Mouse (Mus musculus): ENCODE measurements around the gene Tex26. TPM values are rescaled to one million over a fixed set of nuclear protein-coding genes. Genes with fewer than 3 reads are reported as not detected.

Gene Tex26
- polyA plus RNA-seq, 1 experiment from 2014 or later: 0.14 TPM

- DNase-seq (ENCODE audit: low spot score): no peak
- Histone ChIP-seq H3K4me3 (replicated peaks; ENCODE audit: low read depth, low read length) (no peak overlapping the region), H3K9ac (ENCODE audit: low read depth, low read length) (no peak overlapping the region), H3K9me3 (replicated peaks; ENCODE audit: low read length) (no peaks in the 10 kb centered on the region), H3K27me3 (ENCODE audit: insufficient read depth, low read length) (no peaks in the 10 kb centered on the region), H3K4me2 (ENCODE audit: low read length) (no peak overlapping the region), H3K4me1 (replicated peaks; ENCODE audit: insufficient read depth, low read length) (0 out of 2 replicates have a peak, but pooled peaks cover 2% of the 10 kb centered on the region), H3K27ac (no peak overlapping the region), H3K36me3 (ENCODE audit: insufficient read depth, low read length) (no peaks in the 10 kb centered on the region)
- TF ChIP-seq CTCF (IDR thresholded peaks at IDR 0.05; ENCODE audit: low read depth): no peak
- no peak for ATAC-seq (replicated peaks; ENCODE audit: low FRiP score, low read depth)
- 71% methylated on average over 4 of the region's 4 CpGs for WGBS
Measured at GRCm38 (mm10) chr5:149429541-149429940, 9.9 kb upstream of the Tex26 start.

- Histone ChIP-seq H3K4me3 (replicated peaks; ENCODE audit: low read depth, low read length) (no peak overlapping the region), H3K36me3 (ENCODE audit: insufficient read depth, low read length) (no peaks in the 10 kb centered on the region), H3K9ac (ENCODE audit: low read depth, low read length) (no peak overlapping the region), H3K4me2 (ENCODE audit: low read length) (no peak overlapping the region), H3K4me1 (replicated peaks; ENCODE audit: insufficient read depth, low read length) (0 out of 2 replicates have a peak, but pooled peaks cover 2% of the 10 kb centered on the region), H3K27me3 (ENCODE audit: insufficient read depth, low read length) (no peaks in the 10 kb centered on the region), H3K27ac (no peak overlapping the region), H3K9me3 (replicated peaks; ENCODE audit: low read length) (no peaks in the 10 kb centered on the region)
- no peak for DNase-seq (ENCODE audit: low spot score)
- no peak for ATAC-seq (replicated peaks; ENCODE audit: low FRiP score, low read depth)
- 81% methylated on average over 3 of the region's 3 CpGs for WGBS
- no peak for TF ChIP-seq CTCF (IDR thresholded peaks at IDR 0.05; ENCODE audit: low read depth)
Measured at GRCm38 (mm10) chr5:149430943-149431342, 8.5 kb upstream of the Tex26 start.

- Histone ChIP-seq H3K4me1 (replicated peaks; ENCODE audit: insufficient read depth, low read length) (0 out of 2 replicates have a peak, but pooled peaks cover 2% of the 10 kb centered on the region), H3K9ac (ENCODE audit: low read depth, low read length) (no peak overlapping the region), H3K27ac (no peak overlapping the region), H3K4me3 (replicated peaks; ENCODE audit: low read depth, low read length) (no peak overlapping the region), H3K36me3 (ENCODE audit: insufficient read depth, low read length) (no peaks in the 10 kb centered on the region), H3K27me3 (ENCODE audit: insufficient read depth, low read length) (no peaks in the 10 kb centered on the region), H3K4me2 (ENCODE audit: low read length) (no peak overlapping the region), H3K9me3 (replicated peaks; ENCODE audit: low read length) (no peaks in the 10 kb centered on the region)
- DNase-seq (ENCODE audit: low spot score) (no peak), ATAC-seq (replicated peaks; ENCODE audit: low FRiP score, low read depth) (no peak)
- TF ChIP-seq CTCF (IDR thresholded peaks at IDR 0.05; ENCODE audit: low read depth): no peak
- 52% methylated on average over 7 of the region's 7 CpGs for WGBS
Measured at GRCm38 (mm10) chr5:149433618-149434017, 5.8 kb upstream of the Tex26 start.

- no peaks in the 10 kb centered on the region for H3K4me1 ChIP-seq (replicated peaks; ENCODE audit: insufficient read depth, low read length)
- no peak overlapping the region for H3K27ac ChIP-seq
- WGBS: 20% methylated on average over 9 of the region's 9 CpGs
- H3K9me3 ChIP-seq (replicated peaks; ENCODE audit: low read length): no peaks in the 10 kb centered on the region
- no peak overlapping the region for H3K9ac ChIP-seq (ENCODE audit: low read depth, low read length)
- no peak for TF ChIP-seq CTCF (IDR thresholded peaks at IDR 0.05; ENCODE audit: low read depth)
- H3K36me3 ChIP-seq (ENCODE audit: insufficient read depth, low read length): no peaks in the 10 kb centered on the region
- DNase-seq (ENCODE audit: low spot score) (no peak), ATAC-seq (replicated peaks; ENCODE audit: low FRiP score, low read depth) (no peak; the same call in 1 of the 2 replicates)
- H3K27me3 ChIP-seq (ENCODE audit: insufficient read depth, low read length): no peaks in the 10 kb centered on the region
- H3K4me2 ChIP-seq (ENCODE audit: low read length): no peak overlapping the region
- no peak overlapping the region for H3K4me3 ChIP-seq (replicated peaks; ENCODE audit: low read depth, low read length)
Measured at GRCm38 (mm10) chr5:149434141-149434690, 5.2 kb upstream of the Tex26 start.

DNA sequence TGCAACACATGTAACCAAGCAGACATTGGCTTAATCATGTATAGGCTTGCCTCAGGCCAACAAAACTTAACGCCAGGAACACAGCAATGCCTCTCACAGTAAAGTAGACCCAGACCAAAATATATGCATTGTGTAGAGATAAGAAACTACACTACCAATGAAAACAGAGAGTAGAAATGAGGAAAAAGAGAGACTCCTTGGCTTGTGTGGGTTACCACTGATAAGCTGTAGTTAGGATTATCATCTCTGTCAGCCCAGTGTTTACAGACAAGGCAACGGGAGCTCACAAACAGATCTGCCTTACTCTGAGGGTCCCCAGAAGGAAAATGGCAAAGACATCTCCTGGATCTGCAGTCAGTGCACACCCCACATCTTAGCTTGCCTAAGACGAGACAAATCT is 2.9 kb upstream of the Tex26 start:
- Histone ChIP-seq H3K9me3 (replicated peaks; ENCODE audit: low read length) (no peaks in the 10 kb centered on the region), H3K4me3 (replicated peaks; ENCODE audit: low read depth, low read length) (no peak overlapping the region), H3K4me1 (replicated peaks; ENCODE audit: insufficient read depth, low read length) (no peaks in the 10 kb centered on the region), H3K4me2 (ENCODE audit: low read length) (no peak overlapping the region), H3K27ac (no peak overlapping the region), H3K9ac (ENCODE audit: low read depth, low read length) (no peak overlapping the region), H3K36me3 (ENCODE audit: insufficient read depth, low read length) (no peaks in the 10 kb centered on the region), H3K27me3 (ENCODE audit: insufficient read depth, low read length) (no peaks in the 10 kb centered on the region)
- DNase-seq (ENCODE audit: low spot score): no peak
- WGBS: 78% methylated on average over 3 of the region's 3 CpGs
- TF ChIP-seq CTCF (IDR thresholded peaks at IDR 0.05; ENCODE audit: low read depth): no peak
- ATAC-seq (replicated peaks; ENCODE audit: low FRiP score, low read depth): no peak

DNA sequence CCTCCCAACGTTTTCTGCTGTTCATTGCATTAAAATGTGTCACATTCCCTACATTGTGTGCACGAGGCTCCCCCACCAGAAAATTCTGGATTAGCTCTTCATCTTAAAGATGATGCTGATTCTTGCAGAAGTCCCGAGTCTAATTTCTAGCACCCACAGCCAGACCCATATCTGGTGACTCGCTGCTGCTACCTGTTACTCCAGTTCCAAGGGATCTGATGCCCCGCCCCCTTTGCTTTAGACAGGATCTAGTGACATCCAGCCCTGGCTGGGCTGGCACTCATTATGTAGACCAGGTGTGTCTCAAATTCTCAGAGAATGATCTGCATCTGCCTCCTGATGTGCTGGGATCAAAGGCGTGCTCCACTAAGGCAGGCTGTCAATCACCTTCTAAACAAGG is 2.3 kb upstream of the Tex26 start:
- no peak for ATAC-seq (replicated peaks; ENCODE audit: low FRiP score, low read depth)
- 72% methylated on average over 6 of the region's 6 CpGs for WGBS
- no peak overlapping the region for H3K9ac ChIP-seq (ENCODE audit: low read depth, low read length)
- H3K27ac ChIP-seq: no peak overlapping the region
- no peaks in the 10 kb centered on the region for H3K36me3 ChIP-seq (ENCODE audit: insufficient read depth, low read length)
- H3K27me3 ChIP-seq (ENCODE audit: insufficient read depth, low read length): no peaks in the 10 kb centered on the region
- TF ChIP-seq CTCF (IDR thresholded peaks at IDR 0.05; ENCODE audit: low read depth): no peak
- DNase-seq (ENCODE audit: low spot score): no peak
- no peaks in the 10 kb centered on the region for H3K9me3 ChIP-seq (replicated peaks; ENCODE audit: low read length)
- H3K4me2 ChIP-seq (ENCODE audit: low read length): no peak overlapping the region
- H3K4me1 ChIP-seq (replicated peaks; ENCODE audit: insufficient read depth, low read length): no peaks in the 10 kb centered on the region
- H3K4me3 ChIP-seq (replicated peaks; ENCODE audit: low read depth, low read length): no peak overlapping the region

GRCm38 (mm10) chr5:149440180-149440573 is 717 bp downstream of the Tex26 start:
- no peaks in the 10 kb centered on the region for H3K27me3 ChIP-seq (ENCODE audit: insufficient read depth, low read length)
- peak overlapping the region; percentile 32 for H3K9ac ChIP-seq (ENCODE audit: low read depth, low read length)
- peak; percentile 42 for DNase-seq (ENCODE audit: low spot score)
- H3K4me3 ChIP-seq (replicated peaks; ENCODE audit: low read depth, low read length): peak overlapping the region; percentile 39
- under 1% methylated on average over 18 of the region's 18 CpGs for WGBS
- ATAC-seq (replicated peaks; ENCODE audit: low FRiP score, low read depth): peak; percentile 62; the same call in 1 of the 2 replicates
- H3K36me3 ChIP-seq (ENCODE audit: insufficient read depth, low read length): no peaks in the 10 kb centered on the region
- TF ChIP-seq CTCF (IDR thresholded peaks at IDR 0.05; ENCODE audit: low read depth): no peak
- H3K27ac ChIP-seq: peak overlapping the region; percentile 43; the same call in 1 of the 2 replicates
- no peaks in the 10 kb centered on the region for H3K9me3 ChIP-seq (replicated peaks; ENCODE audit: low read length)
- H3K4me1 ChIP-seq (replicated peaks; ENCODE audit: insufficient read depth, low read length): no peaks in the 10 kb centered on the region
- H3K4me2 ChIP-seq (ENCODE audit: low read length): peak overlapping the region; percentile 83

All from kidney, postnatal 0 days (tissue).